Mouse (Mus musculus) liver, embryonic 16.5 days (tissue): ENCODE measurements around the gene Gucy1b2. TPM values are rescaled to one million over a fixed set of nuclear protein-coding genes. Genes with fewer than 3 reads are reported as not detected.

Experiments used
- ATAC-seq: fragments of 200-750 bp; cut with Nextera tagmentation; 2 replicates; pipeline ENCODE4 v1.8.0; 2017; ENCODE audit warnings: low read depth, mild to moderate bottlenecking, moderate number of reproducible peaks, moderate library complexity
- H3K27ac ChIP-seq: fragments of 300-500 bp; sonication (generic); 2 replicates; pipeline ENCODE4 v1.5.1; 2014; ENCODE audit warnings: mild to moderate bottlenecking, low read length
- H3K27me3 ChIP-seq: fragments of 300-500 bp; sonication (generic); 2 replicates; pipeline ENCODE4 v1.6.1; 2014; ENCODE audit warnings: low read depth, low read length, mixed read lengths; ENCODE audit not compliant: control insufficient read depth, insufficient read depth
- H3K36me3 ChIP-seq: fragments of 300-500 bp; sonication (generic); 2 replicates; pipeline ENCODE4 v1.6.1; 2014; ENCODE audit warnings: mild to moderate bottlenecking; ENCODE audit not compliant: control insufficient read depth, insufficient read depth
- H3K4me1 ChIP-seq: fragments of 300-500 bp; sonication (generic); 2 replicates; pipeline ENCODE4 v1.6.1; 2014; ENCODE audit warnings: low read depth, low read length, mixed read lengths; ENCODE audit not compliant: control insufficient read depth
- H3K4me2 ChIP-seq: fragments of 300-500 bp; sonication (generic); 2 replicates; pipeline ENCODE4 v1.6.1; 2014; ENCODE audit warnings: low read depth, low read length, mixed read lengths
- H3K4me3 ChIP-seq: fragments of 300-500 bp; sonication (generic); 2 replicates; pipeline ENCODE4 v1.5.1; 2014; ENCODE audit warnings: low read depth, mild to moderate bottlenecking, low read length
- H3K9ac ChIP-seq: fragments of 300-500 bp; sonication (generic); 2 replicates; pipeline ENCODE4 v1.6.1; 2014; ENCODE audit warnings: low read depth, low read length
- H3K9me3 ChIP-seq: fragments of 300-500 bp; sonication (generic); replicated peaks from 2 replicates; pipeline ENCODE4 v1.6.1; 2016; ENCODE audit warnings: low read length; ENCODE audit not compliant: control insufficient read depth
- WGBS: fragments of 180-500 bp; shearing (Covaris S2); extraction: QIAGEN DNeasy Blood & Tissue Kit; methylation state at CpG from one replicate; pipeline ENCODE4 v1.1.7; 2014; ENCODE audit not compliant: insufficient replicate concordance; 5-methylcytosine and 5-hydroxymethylcytosine counted together
- polyA plus RNA-seq: library from polyadenylated mRNA; unstranded; fragments of >200 nt; fragmentation: Nextera tagmentation; extraction: Ambion mirVana; gene quantifications from 2 replicates; pipeline ENCODE4 v1.2.1, GENCODE M21; 2015

The Gucy1b2 gene
- polyA plus RNA-seq, 1 experiment from 2014 or later = not detected

DNA sequence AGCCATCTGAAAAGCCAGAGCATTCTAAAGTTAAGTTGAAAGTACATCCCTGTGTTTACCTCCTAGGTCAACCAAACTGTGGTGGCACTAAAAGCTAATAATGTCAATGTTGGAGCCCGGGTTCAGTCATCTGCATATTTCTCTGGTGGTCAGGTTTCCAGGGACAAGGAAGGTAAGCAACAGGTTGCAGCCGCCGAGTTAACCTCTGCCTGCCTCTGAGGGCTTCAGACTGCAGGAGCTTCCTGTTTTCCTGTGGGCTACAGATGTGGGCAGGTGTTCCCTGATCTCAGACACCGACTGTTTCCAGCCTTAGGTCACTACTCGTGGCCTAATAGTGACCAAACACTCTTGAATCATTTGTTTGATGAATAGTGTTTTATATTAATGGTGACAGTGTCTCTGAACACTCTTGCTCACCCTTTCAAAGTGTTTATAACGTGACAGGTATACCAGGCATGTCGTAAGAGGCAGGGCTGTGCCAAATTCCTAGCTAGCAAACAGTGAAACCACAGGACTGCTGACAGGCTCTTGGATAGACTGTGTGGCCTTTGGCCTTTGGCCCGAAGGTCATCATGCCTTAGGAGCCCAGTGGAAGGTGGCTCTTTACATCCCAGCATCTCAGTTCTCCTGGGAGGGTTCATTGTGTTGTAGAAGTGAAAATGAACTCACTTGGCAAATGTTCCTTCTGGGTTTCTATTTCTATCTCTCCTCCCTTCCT lies 94.7 kb downstream of the Gucy1b2 start:
- peak overlapping the region; percentile 34; the same call in 1 of the 2 replicates for H3K27ac ChIP-seq
- H3K9ac ChIP-seq = no peak overlapping the region
- H3K27me3 ChIP-seq = no peaks in the 10 kb centered on the region
- H3K4me1 ChIP-seq = no peaks in the 10 kb centered on the region; the same call in 1 of the 2 replicates
- no peak overlapping the region for H3K4me2 ChIP-seq
- peak; percentile 85 for ATAC-seq
- no peaks in the 10 kb centered on the region; the same call in 1 of the 2 replicates for H3K36me3 ChIP-seq
- no peak overlapping the region for H3K4me3 ChIP-seq
- H3K9me3 ChIP-seq = no peaks in the 10 kb centered on the region
- WGBS = 57% methylated on average over 8 of the region's 8 CpGs

GRCm38 (mm10) chr14:62355201-62355600 lies 100.9 kb downstream of the Gucy1b2 start:
- Histone ChIP-seq H3K9ac (no peak overlapping the region), H3K4me3 (no peak overlapping the region), H3K36me3 (peaks cover 13% of the 10 kb centered on the region), H3K27ac (no peak overlapping the region), H3K4me2 (no peak overlapping the region), H3K27me3 (no peaks in the 10 kb centered on the region), H3K4me1 (no peaks in the 10 kb centered on the region), H3K9me3 (no peaks in the 10 kb centered on the region)
- 81% methylated on average over 7 of the region's 7 CpGs for whole genome bisulfite sequencing
- no peak for ATAC-seq

DNA sequence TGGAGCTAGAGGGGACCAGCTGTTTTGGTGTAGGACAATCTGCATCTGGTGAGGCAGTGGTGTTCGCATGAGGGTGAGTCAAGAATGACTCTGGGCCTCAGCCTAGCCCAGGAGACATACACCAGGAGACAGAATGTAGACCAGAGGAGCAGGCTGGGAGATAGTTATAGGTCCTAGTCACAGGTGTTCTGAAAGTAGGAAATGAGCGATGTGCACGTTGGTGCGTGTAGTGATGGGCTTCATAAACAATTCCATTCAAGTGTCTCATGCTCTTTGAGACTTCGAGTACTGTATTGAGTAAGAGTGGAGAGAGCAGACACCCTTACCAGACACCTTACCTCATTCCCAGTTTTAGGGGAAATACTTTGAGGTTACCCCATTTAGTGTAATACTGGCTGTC lies 102.3 kb downstream of the Gucy1b2 start:
- no peak for ATAC-seq
- no peaks in the 10 kb centered on the region for H3K27me3 ChIP-seq
- no peaks in the 10 kb centered on the region for H3K4me1 ChIP-seq
- H3K4me3 ChIP-seq = no peak overlapping the region
- peaks cover 13% of the 10 kb centered on the region for H3K36me3 ChIP-seq
- H3K27ac ChIP-seq = no peak overlapping the region
- no peak overlapping the region for H3K9ac ChIP-seq
- whole genome bisulfite sequencing = 85% methylated on average over 5 of the region's 5 CpGs
- no peak overlapping the region for H3K4me2 ChIP-seq
- H3K9me3 ChIP-seq = no peaks in the 10 kb centered on the region

GRCm38 (mm10) chr14:62353372-62353771 lies 102.7 kb downstream of the Gucy1b2 start:
- H3K4me2 ChIP-seq = no peak overlapping the region
- whole genome bisulfite sequencing = 76% methylated on average over 9 of the region's 9 CpGs
- no peak for ATAC-seq
- no peaks in the 10 kb centered on the region for H3K27me3 ChIP-seq
- peaks cover 13% of the 10 kb centered on the region for H3K36me3 ChIP-seq
- H3K4me3 ChIP-seq = no peak overlapping the region
- no peak overlapping the region for H3K9ac ChIP-seq
- no peaks in the 10 kb centered on the region for H3K9me3 ChIP-seq
- H3K4me1 ChIP-seq = no peaks in the 10 kb centered on the region
- no peak overlapping the region for H3K27ac ChIP-seq

- Histone ChIP-seq H3K9me3 (no peaks in the 10 kb centered on the region), H3K4me2 (no peak overlapping the region), H3K4me3 (no peak overlapping the region), H3K4me1 (no peaks in the 10 kb centered on the region), H3K27me3 (no peaks in the 10 kb centered on the region), H3K27ac (no peak overlapping the region), H3K9ac (no peak overlapping the region), H3K36me3 (peaks cover 13% of the 10 kb centered on the region)
- 91% methylated on average over 3 of the region's 3 CpGs for WGBS
- ATAC-seq = no peak
Observed at GRCm38 (mm10) chr14:62350890-62351289, 105.2 kb downstream of the Gucy1b2 start.

DNA sequence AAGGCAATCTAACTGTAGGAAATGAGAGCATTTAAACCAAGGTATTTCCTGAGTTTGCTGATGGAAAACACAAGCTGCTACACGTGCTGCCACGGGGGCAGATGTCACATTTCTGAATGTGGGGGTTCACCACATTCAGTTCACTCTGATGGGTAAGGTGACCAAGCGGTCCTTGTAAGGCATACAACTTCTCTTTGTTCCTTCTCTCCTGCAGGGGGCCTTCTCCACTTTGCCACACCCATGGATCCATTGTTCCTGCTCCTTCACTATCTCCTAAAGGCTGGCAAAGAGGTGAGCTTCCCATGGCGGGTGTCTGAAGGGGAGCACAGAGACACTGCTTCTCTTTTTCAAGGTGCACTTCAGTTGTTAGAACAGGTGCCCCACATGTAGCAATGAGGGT lies 105.9 kb downstream of the Gucy1b2 start:
- Histone ChIP-seq H3K27ac (no peak overlapping the region), H3K36me3 (peaks cover 13% of the 10 kb centered on the region), H3K9me3 (no peaks in the 10 kb centered on the region), H3K4me1 (no peaks in the 10 kb centered on the region), H3K4me3 (no peak overlapping the region), H3K27me3 (no peaks in the 10 kb centered on the region), H3K4me2 (no peak overlapping the region), H3K9ac (no peak overlapping the region)
- WGBS = 76% methylated on average over 4 of the region's 4 CpGs
- no peak for ATAC-seq

DNA sequence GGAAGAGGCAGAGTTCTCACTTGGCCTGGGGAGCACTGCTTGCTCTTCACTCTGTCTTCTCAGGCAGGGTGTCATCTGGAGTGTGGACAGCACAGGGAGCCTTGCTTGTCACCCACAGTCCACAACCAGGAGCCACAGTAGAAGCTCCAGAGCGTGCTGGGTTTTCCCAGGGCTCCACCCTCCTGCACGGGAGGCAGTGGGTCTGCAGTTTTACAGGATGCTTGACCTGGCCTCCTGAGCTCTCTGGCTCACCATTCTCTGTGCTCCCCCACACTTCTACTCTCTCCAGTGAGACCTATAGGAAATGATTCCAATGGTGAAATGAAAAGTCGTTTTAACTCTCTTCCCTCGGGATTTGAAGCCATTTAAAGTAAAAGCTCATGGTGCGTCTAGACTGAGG lies 106.3 kb downstream of the Gucy1b2 start:
- 74% methylated on average over 5 of the region's 5 CpGs for WGBS
- Histone ChIP-seq H3K4me1 (no peaks in the 10 kb centered on the region), H3K27ac (no peak overlapping the region), H3K27me3 (no peaks in the 10 kb centered on the region), H3K9me3 (no peaks in the 10 kb centered on the region), H3K4me3 (no peak overlapping the region), H3K9ac (no peak overlapping the region), H3K4me2 (no peak overlapping the region), H3K36me3 (peaks cover 13% of the 10 kb centered on the region)
- ATAC-seq = no peak

- Histone ChIP-seq H3K4me1 (peaks cover 8% of the 10 kb centered on the region), H3K4me2 (no peak overlapping the region), H3K36me3 (peaks cover 7% of the 10 kb centered on the region), H3K4me3 (no peak overlapping the region), H3K27ac (no peak overlapping the region), H3K27me3 (no peaks in the 10 kb centered on the region), H3K9ac (no peak overlapping the region), H3K9me3 (no peaks in the 10 kb centered on the region)
- no peak for ATAC-seq
- WGBS = 77% methylated on average over 7 of the region's 7 CpGs
Observed at GRCm38 (mm10) chr14:62347103-62347502, 109.0 kb downstream of the Gucy1b2 start.

DNA sequence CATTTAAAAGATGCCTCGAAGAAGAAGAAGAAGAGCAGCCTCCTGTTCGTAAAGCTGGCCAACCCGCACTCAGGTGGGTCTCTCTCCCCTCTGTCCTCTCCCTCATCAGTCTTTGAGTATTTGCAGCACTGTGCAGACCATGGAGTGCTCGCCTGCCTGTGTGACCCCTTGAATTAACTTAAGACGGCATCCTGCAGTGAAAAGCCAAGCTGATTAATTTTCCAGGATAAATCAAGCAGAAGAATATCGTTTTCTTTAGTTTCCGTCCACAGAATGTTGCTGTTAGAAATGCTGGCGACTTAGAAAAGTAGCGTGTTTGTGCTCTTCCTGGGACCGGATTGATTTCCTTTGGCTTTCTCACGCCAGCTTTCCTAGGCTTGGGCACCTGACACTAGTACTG lies 109.5 kb downstream of the Gucy1b2 start:
- no peak for ATAC-seq
- WGBS = 81% methylated on average over 11 of the region's 11 CpGs
- Histone ChIP-seq H3K27me3 (no peaks in the 10 kb centered on the region), H3K4me1 (peaks cover 8% of the 10 kb centered on the region), H3K9ac (no peak overlapping the region), H3K27ac (no peak overlapping the region), H3K9me3 (no peaks in the 10 kb centered on the region), H3K36me3 (peaks cover 7% of the 10 kb centered on the region), H3K4me3 (no peak overlapping the region), H3K4me2 (no peak overlapping the region)
